Mouse (Mus musculus) small intestine, adult 2 months (tissue): ENCODE results near the gene Rassf4. TPM values are rescaled to one million over a fixed set of nuclear protein-coding genes. Genes with fewer than 3 reads are reported as not detected.
A peak's percentile ranks its signal among the peaks of the same experiment; 100 is the strongest.

Experiments used
- H3K27ac ChIP-seq: fragments of 200-500 bp; 2 replicates; pipeline ENCODE4 v1.5.1; 2012; ENCODE audit warnings: low read depth, low read length, control low read depth, inconsistent platforms; ENCODE audit not compliant: insufficient read depth
- H3K27me3 ChIP-seq: fragments of 200-500 bp; 2 replicates; pipeline ENCODE4 v1.6.1; 2012; ENCODE audit warnings: mild to moderate bottlenecking, moderate library complexity, low read length, inconsistent platforms; ENCODE audit not compliant: control insufficient read depth, insufficient read depth
- H3K36me3 ChIP-seq: fragments of 200-500 bp; 2 replicates; pipeline ENCODE4 v1.6.1; 2012; ENCODE audit warnings: mild to moderate bottlenecking, low read length, control low read depth, inconsistent platforms; ENCODE audit not compliant: control insufficient read depth, insufficient read depth
- H3K4me1 ChIP-seq: fragments of 200-500 bp; 2 replicates; pipeline ENCODE4 v1.6.1; 2012; ENCODE audit warnings: low read length, inconsistent platforms, mixed read lengths; ENCODE audit not compliant: control insufficient read depth, insufficient read depth, insufficient read length
- H3K4me3 ChIP-seq: fragments of 200-500 bp; 2 replicates; pipeline ENCODE4 v1.5.1; 2012; ENCODE audit warnings: low read depth, mild to moderate bottlenecking, control low read depth, inconsistent platforms, low read length, moderate library complexity
- CTCF ChIP-seq: fragments of 200-500 bp; IDR thresholded peaks from 2 replicates; pipeline ENCODE4 v1.5.1; 2012; ENCODE audit warnings: low read depth, mild to moderate bottlenecking, control low read depth, inconsistent platforms, low read length, moderate library complexity, mixed read lengths; ENCODE audit not compliant: insufficient replicate concordance, insufficient read length; ENCODE audit errors: extremely low read depth
- POLR2A ChIP-seq: fragments of 200-500 bp; IDR thresholded peaks from 2 replicates; pipeline ENCODE4 v1.6.1; 2012; ENCODE audit warnings: low read depth, mild to moderate bottlenecking, control low read depth, inconsistent platforms, low read length, moderate library complexity
- WGBS: fragments of 180-500 bp; shearing (Covaris S2); methylation state at CpG from one replicate; pipeline ENCODE4 v1.1.7; 2018; 5-methylcytosine and 5-hydroxymethylcytosine counted together
- polyA plus RNA-seq: library from polyadenylated mRNA; depleted of rRNA; stranded (reverse); fragments of >200 nt; gene quantifications from 2 replicates; pipeline ENCODE4 v1.2.3, GENCODE M21; 2012

The Rassf4 gene
- polyA plus RNA-seq, 1 experiment, result 4.4 TPM

DNA sequence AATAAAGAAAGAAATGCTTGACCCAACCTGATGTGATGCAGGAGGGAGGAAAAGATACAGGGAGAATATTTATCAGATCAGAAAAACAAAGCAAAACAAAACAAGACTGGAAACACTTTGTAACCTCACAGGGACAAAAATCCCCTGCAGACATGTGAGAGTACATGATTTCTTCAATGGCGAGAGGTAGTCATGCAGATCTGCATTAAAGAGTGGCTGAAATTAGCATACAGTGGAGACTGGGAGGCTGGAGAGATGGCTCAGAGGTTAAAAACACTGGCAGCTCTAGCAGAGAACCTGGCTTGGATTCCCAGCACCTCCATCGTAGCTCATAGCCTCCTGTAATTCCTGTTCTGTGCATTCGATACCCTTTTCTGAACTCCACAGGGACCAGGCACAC is 38.8 kb upstream of the Rassf4 start:
- Histone ChIP-seq H3K4me3 (no peak overlapping the region), H3K27me3 (no peaks in the 10 kb centered on the region), H3K4me1 (peaks cover 7% of the 10 kb centered on the region; the same call in 1 of the 2 replicates), H3K27ac (no peak overlapping the region), H3K36me3 (no peaks in the 10 kb centered on the region)
- WGBS, result 94% methylated on average over 3 of the region's 3 CpGs
- no peak for TF ChIP-seq CTCF
- no peak for TF ChIP-seq POLR2A

DNA sequence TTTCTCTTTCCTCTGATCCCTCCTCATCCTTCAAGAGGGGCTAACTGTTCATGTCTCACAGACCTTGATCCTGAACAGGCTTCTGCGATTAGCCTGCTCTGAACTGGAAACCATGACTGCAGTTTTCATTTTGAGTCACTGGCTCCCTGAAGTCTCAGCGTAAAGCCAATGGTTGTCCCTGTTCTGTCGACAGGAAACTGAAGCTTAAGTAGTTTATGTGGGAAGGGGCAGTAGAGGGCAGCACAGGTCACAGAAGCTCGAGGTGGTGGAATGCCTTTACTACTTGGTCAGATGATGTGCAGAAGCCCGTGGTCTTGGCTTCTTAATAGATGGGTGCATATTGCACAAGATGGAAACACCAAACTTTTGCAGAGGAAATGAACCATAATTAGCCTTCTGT is 38.3 kb upstream of the Rassf4 start:
- H3K36me3 ChIP-seq, result no peaks in the 10 kb centered on the region
- WGBS, result 33% methylated on average over 5 of the region's 5 CpGs
- no peak overlapping the region for H3K27ac ChIP-seq
- H3K27me3 ChIP-seq, result no peaks in the 10 kb centered on the region
- TF ChIP-seq CTCF, result no peak
- no peak for TF ChIP-seq POLR2A
- H3K4me3 ChIP-seq, result no peak overlapping the region
- H3K4me1 ChIP-seq, result 0 out of 2 replicates have a peak, but pooled peaks cover 7% of the 10 kb centered on the region

DNA sequence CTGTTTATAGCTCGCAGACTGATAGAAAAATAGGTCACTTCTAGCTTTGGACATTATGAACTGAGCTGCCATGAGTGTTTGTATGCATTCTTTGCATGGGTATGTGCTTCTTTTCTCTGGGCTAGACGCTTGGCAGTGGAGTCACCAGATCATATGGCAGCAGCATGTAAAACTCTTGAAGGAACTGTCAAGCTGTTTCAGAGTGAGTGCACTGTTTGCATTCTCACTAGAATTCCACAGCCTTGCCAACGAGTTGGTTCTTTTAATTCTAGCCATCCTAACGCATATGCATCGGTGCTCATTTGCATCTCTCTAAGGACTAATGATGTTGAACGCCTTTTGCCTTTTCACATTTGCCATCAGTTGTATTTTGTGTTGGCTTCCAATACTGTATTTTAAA is 30.6 kb upstream of the Rassf4 start:
- Histone ChIP-seq H3K36me3 (no peaks in the 10 kb centered on the region), H3K27ac (no peak overlapping the region), H3K4me1 (no peaks in the 10 kb centered on the region), H3K4me3 (no peak overlapping the region), H3K27me3 (no peaks in the 10 kb centered on the region)
- TF ChIP-seq POLR2A, result no peak
- no peak for TF ChIP-seq CTCF
- 81% methylated on average over 6 of the region's 6 CpGs for WGBS

DNA sequence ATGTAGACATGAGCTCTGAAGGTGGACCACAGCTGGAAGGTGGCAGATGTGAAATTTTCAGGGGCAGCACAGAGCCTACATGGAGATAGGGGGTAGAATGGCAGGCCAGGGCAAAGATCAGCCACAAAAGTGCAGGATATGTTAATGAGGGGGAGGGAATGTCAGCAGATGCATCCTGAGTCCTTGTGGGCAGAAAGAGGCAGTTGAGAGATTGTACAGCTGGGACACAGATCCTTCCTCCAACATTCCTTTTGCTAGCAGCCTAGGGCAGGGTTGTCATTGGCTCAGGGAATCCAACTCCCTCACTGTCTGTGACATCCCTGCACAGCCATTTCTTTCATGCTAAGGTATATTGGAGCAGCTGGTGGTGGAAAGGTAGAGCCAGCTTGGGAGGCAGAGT is 27.1 kb upstream of the Rassf4 start:
- no peak for TF ChIP-seq CTCF
- TF ChIP-seq POLR2A, result no peak
- Histone ChIP-seq H3K27me3 (no peaks in the 10 kb centered on the region), H3K36me3 (no peaks in the 10 kb centered on the region), H3K4me3 (no peak overlapping the region), H3K4me1 (no peaks in the 10 kb centered on the region), H3K27ac (no peak overlapping the region)

DNA sequence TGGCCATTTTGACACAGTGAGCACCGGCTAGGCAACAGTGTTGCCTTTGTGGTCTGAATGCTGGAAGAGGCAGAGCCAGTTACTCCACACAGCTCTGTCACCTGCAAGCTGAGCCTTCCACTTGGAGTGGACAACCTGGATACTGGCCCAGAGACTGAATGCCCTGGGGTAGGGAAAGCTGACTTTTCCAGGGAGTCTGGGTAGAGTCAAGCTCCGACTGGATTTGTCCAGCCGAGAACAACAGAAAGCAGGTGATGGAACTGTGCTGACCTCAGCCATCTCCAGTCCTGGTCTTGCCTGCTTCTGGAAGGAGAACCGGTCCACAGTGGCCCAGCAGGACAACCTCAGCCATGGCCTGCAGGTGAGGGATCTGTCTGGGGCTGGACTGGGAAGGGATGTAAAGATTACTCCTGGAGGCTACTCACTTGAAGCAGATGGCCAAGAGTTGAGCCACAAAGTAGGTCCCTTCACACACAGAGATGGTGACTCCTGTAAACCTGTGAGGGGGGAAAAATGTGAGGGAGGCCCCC is 24.2 kb upstream of the Rassf4 start:
- 91% methylated on average over 4 of the region's 4 CpGs for WGBS
- no peak overlapping the region for H3K27ac ChIP-seq
- no peak for TF ChIP-seq POLR2A
- TF ChIP-seq CTCF, result no peak
- H3K27me3 ChIP-seq, result no peaks in the 10 kb centered on the region
- no peak overlapping the region for H3K4me3 ChIP-seq
- no peaks in the 10 kb centered on the region for H3K36me3 ChIP-seq
- H3K4me1 ChIP-seq, result no peaks in the 10 kb centered on the region; the same call in 1 of the 2 replicates

DNA sequence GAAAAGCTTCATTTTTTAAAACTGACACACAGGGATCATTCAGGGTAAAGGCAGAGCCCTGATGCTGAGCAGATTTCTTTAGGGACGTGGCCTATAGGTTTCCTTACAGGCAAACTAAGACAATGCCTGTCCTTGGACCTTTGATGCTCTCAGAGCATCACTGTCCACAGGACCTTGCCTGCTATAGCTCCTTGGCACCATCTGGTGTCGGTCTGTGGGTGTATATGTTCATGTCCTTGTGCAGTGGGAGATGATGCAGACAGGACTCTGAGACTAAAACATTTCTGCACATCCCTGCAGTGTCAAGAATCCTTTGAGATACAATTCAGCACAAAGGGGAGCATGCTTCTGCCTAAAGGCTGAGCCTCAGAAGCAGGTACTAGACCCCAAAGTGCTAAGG is 23.7 kb upstream of the Rassf4 start:
- WGBS, result 43% methylated on average over 2 of the region's 2 CpGs
- no peak overlapping the region for H3K4me3 ChIP-seq
- no peaks in the 10 kb centered on the region; the same call in 1 of the 2 replicates for H3K4me1 ChIP-seq
- no peaks in the 10 kb centered on the region for H3K36me3 ChIP-seq
- no peaks in the 10 kb centered on the region for H3K27me3 ChIP-seq
- no peak for TF ChIP-seq POLR2A
- TF ChIP-seq CTCF, result peak; percentile 40; the same call in 1 of the 2 replicates
- no peak overlapping the region for H3K27ac ChIP-seq

DNA sequence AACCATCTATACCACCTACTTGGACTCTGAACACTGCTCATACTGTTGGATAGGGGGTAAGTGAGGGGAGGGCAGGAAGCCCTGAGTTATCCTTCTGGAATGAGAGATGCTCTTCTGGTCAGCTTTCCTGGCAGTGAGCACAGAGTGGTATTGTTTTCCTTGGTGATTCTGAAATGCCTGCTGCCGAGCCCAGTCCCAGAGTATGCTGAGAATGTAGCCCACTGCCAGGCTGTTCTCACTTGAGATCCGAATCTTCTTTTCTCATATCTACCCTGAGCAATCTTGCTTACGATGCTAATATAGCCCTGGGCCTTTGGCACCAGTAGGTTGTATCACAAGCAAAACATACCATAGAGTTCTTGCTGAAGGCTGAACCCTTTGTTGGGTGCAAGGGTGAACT is 20.6 kb upstream of the Rassf4 start:
- H3K36me3 ChIP-seq, result no peaks in the 10 kb centered on the region
- H3K4me3 ChIP-seq, result no peak overlapping the region
- no peaks in the 10 kb centered on the region; the same call in 1 of the 2 replicates for H3K4me1 ChIP-seq
- no peak overlapping the region for H3K27ac ChIP-seq
- WGBS, result 80% methylated on average over 3 of the region's 3 CpGs
- no peak for TF ChIP-seq POLR2A
- no peak for TF ChIP-seq CTCF
- no peaks in the 10 kb centered on the region for H3K27me3 ChIP-seq
